Mouse (Mus musculus): ENCODE measurements at regions not wholly inside any gene's neighbourhood (a gene's known extent, or its start where the extent isn't known, plus 50 kb on each side); places are given as distances from the start of the nearest gene placed in this dataset.

GRCm38 (mm10) chr3:115779906-115780305 is 65.0 kb upstream of the S1pr1 start:
- Histone ChIP-seq H3K9ac (ENCODE audit: low read length) (no peak overlapping the region), H3K4me3 (ENCODE audit: control insufficient read depth in 1 of 2, insufficient read depth in 1 of 2, low read depth in 1 of 2, low read length in 2 of 2) (no peak overlapping the region), H3K9me3 (ENCODE audit: control insufficient read depth, low read length) (no peaks in the 10 kb centered on the region), H3K36me3 (ENCODE audit: control insufficient read depth, insufficient read depth, low read length) (no peaks in the 10 kb centered on the region), H3K4me1 (ENCODE audit: control insufficient read depth in 2 of 2, insufficient read depth in 2 of 2, low read length in 2 of 2) (peaks cover 0 to 15% of the 10 kb centered on the region in 2 experiments; a peak in 3 of 4 replicates), H3K27me3 (ENCODE audit: control insufficient read depth, insufficient read depth, low read length) (no peaks in the 10 kb centered on the region), H3K27ac (replicated peaks in 1 of 2; ENCODE audit: control insufficient read depth in 1 of 2, insufficient read depth in 1 of 2, low read depth in 2 of 2, low read length in 2 of 2) (no peak overlapping the region), H3K4me2 (ENCODE audit: low read length) (no peak overlapping the region)
- ATAC-seq (ENCODE audit: insufficient number of reproducible peaks, insufficient read depth, low FRiP score, low read depth): no peak
- 76% methylated on average over 5 of the region's 5 CpGs for WGBS

- H3K9me3 ChIP-seq (ENCODE audit: control insufficient read depth, low read length): no peaks in the 10 kb centered on the region
- H3K27ac ChIP-seq (replicated peaks in 1 of 2; ENCODE audit: control insufficient read depth in 1 of 2, insufficient read depth in 1 of 2, low read depth in 2 of 2, low read length in 2 of 2): no peak overlapping the region
- no peak for ATAC-seq (ENCODE audit: insufficient number of reproducible peaks, insufficient read depth, low FRiP score, low read depth)
- no peaks in the 10 kb centered on the region for H3K36me3 ChIP-seq (ENCODE audit: control insufficient read depth, insufficient read depth, low read length)
- H3K4me1 ChIP-seq (ENCODE audit: control insufficient read depth in 2 of 2, insufficient read depth in 2 of 2, low read length in 2 of 2): 0 out of 4 replicates have a peak, but pooled peaks cover 0 to 12% of the 10 kb centered on the region in 2 experiments
- no peaks in the 10 kb centered on the region for H3K27me3 ChIP-seq (ENCODE audit: control insufficient read depth, insufficient read depth, low read length)
- H3K9ac ChIP-seq (ENCODE audit: low read length): no peak overlapping the region
- no peak overlapping the region for H3K4me2 ChIP-seq (ENCODE audit: low read length)
- H3K4me3 ChIP-seq (ENCODE audit: control insufficient read depth in 1 of 2, insufficient read depth in 1 of 2, low read depth in 1 of 2, low read length in 2 of 2): no peak overlapping the region
These were observed 67.9 kb upstream of the S1pr1 start for GRCm38 (mm10) chr3:115782726-115783125.

- ATAC-seq (ENCODE audit: insufficient number of reproducible peaks, insufficient read depth, low FRiP score, low read depth): no peak
- Histone ChIP-seq H3K27me3 (ENCODE audit: control insufficient read depth, insufficient read depth, low read length) (no peaks in the 10 kb centered on the region), H3K4me3 (ENCODE audit: control insufficient read depth in 1 of 2, insufficient read depth in 1 of 2, low read depth in 1 of 2, low read length in 2 of 2) (no peak overlapping the region), H3K4me2 (ENCODE audit: low read length) (no peak overlapping the region), H3K27ac (replicated peaks in 1 of 2; ENCODE audit: control insufficient read depth in 1 of 2, insufficient read depth in 1 of 2, low read depth in 2 of 2, low read length in 2 of 2) (no peak overlapping the region), H3K4me1 (ENCODE audit: control insufficient read depth in 2 of 2, insufficient read depth in 2 of 2, low read length in 2 of 2) (0 out of 4 replicates have a peak, but pooled peaks cover 0 to 5% of the 10 kb centered on the region in 2 experiments), H3K9me3 (ENCODE audit: control insufficient read depth, low read length) (no peaks in the 10 kb centered on the region), H3K9ac (ENCODE audit: low read length) (no peak overlapping the region), H3K36me3 (ENCODE audit: control insufficient read depth, insufficient read depth, low read length) (no peaks in the 10 kb centered on the region)
- 72% methylated on average over 1 of the region's 1 CpGs for WGBS
These were observed 72.5 kb upstream of the S1pr1 start for GRCm38 (mm10) chr3:115787360-115787759.

- Histone ChIP-seq H3K27me3 (ENCODE audit: control insufficient read depth, insufficient read depth, low read length) (no peaks in the 10 kb centered on the region), H3K9me3 (ENCODE audit: control insufficient read depth, low read length) (no peaks in the 10 kb centered on the region), H3K4me3 (ENCODE audit: control insufficient read depth in 1 of 2, insufficient read depth in 1 of 2, low read depth in 1 of 2, low read length in 2 of 2) (no peak overlapping the region), H3K27ac (replicated peaks in 1 of 2; ENCODE audit: control insufficient read depth in 1 of 2, insufficient read depth in 1 of 2, low read depth in 2 of 2, low read length in 2 of 2) (no peak overlapping the region), H3K9ac (ENCODE audit: low read length) (no peak overlapping the region), H3K4me2 (ENCODE audit: low read length) (no peak overlapping the region), H3K4me1 (ENCODE audit: control insufficient read depth in 2 of 2, insufficient read depth in 2 of 2, low read length in 2 of 2) (peaks cover 3 to 7% of the 10 kb centered on the region in 2 experiments; a peak in 3 of 4 replicates), H3K36me3 (ENCODE audit: control insufficient read depth, insufficient read depth, low read length) (no peaks in the 10 kb centered on the region)
- WGBS: 73% methylated on average over 3 of the region's 3 CpGs
- ATAC-seq (ENCODE audit: insufficient number of reproducible peaks, insufficient read depth, low FRiP score, low read depth): no peak
These were observed 73.7 kb upstream of the S1pr1 start for GRCm38 (mm10) chr3:115788525-115788924.

- Histone ChIP-seq H3K27me3 (ENCODE audit: control insufficient read depth, insufficient read depth, low read length) (no peaks in the 10 kb centered on the region), H3K4me2 (ENCODE audit: low read length) (no peak overlapping the region), H3K27ac (replicated peaks in 1 of 2; ENCODE audit: control insufficient read depth in 1 of 2, insufficient read depth in 1 of 2, low read depth in 2 of 2, low read length in 2 of 2) (no peak overlapping the region), H3K9ac (ENCODE audit: low read length) (no peak overlapping the region), H3K9me3 (ENCODE audit: control insufficient read depth, low read length) (no peaks in the 10 kb centered on the region), H3K4me1 (ENCODE audit: control insufficient read depth in 2 of 2, insufficient read depth in 2 of 2, low read length in 2 of 2) (peaks cover 5 to 13% of the 10 kb centered on the region in 2 experiments), H3K4me3 (ENCODE audit: control insufficient read depth in 1 of 2, insufficient read depth in 1 of 2, low read depth in 1 of 2, low read length in 2 of 2) (no peak overlapping the region), H3K36me3 (ENCODE audit: control insufficient read depth, insufficient read depth, low read length) (no peaks in the 10 kb centered on the region)
- WGBS: 66% methylated on average over 6 of the region's 6 CpGs
- no peak for ATAC-seq (ENCODE audit: insufficient number of reproducible peaks, insufficient read depth, low FRiP score, low read depth)
These were observed 74.2 kb upstream of the S1pr1 start for GRCm38 (mm10) chr3:115789063-115789462.

GRCm38 (mm10) chr3:115792606-115793005 is 77.7 kb upstream of the S1pr1 start:
- no peak for ATAC-seq (ENCODE audit: insufficient number of reproducible peaks, insufficient read depth, low FRiP score, low read depth)
- H3K9me3 ChIP-seq (ENCODE audit: control insufficient read depth, low read length): no peaks in the 10 kb centered on the region
- H3K9ac ChIP-seq (ENCODE audit: low read length): no peak overlapping the region
- H3K4me1 ChIP-seq (ENCODE audit: control insufficient read depth in 2 of 2, insufficient read depth in 2 of 2, low read length in 2 of 2): peaks cover 5 to 14% of the 10 kb centered on the region in 2 experiments
- H3K4me2 ChIP-seq (ENCODE audit: low read length): no peak overlapping the region
- 30% methylated on average over 4 of the region's 4 CpGs for WGBS
- no peaks in the 10 kb centered on the region for H3K27me3 ChIP-seq (ENCODE audit: control insufficient read depth, insufficient read depth, low read length)
- no peak overlapping the region for H3K27ac ChIP-seq (replicated peaks in 1 of 2; ENCODE audit: control insufficient read depth in 1 of 2, insufficient read depth in 1 of 2, low read depth in 2 of 2, low read length in 2 of 2)
- no peak overlapping the region for H3K4me3 ChIP-seq (ENCODE audit: control insufficient read depth in 1 of 2, insufficient read depth in 1 of 2, low read depth in 1 of 2, low read length in 2 of 2)
- H3K36me3 ChIP-seq (ENCODE audit: control insufficient read depth, insufficient read depth, low read length): no peaks in the 10 kb centered on the region

- 9% methylated on average over 12 of the region's 12 CpGs for WGBS
- Histone ChIP-seq H3K9ac (ENCODE audit: low read length) (peak overlapping the region; percentile 56), H3K36me3 (ENCODE audit: control insufficient read depth, insufficient read depth, low read length) (no peaks in the 10 kb centered on the region), H3K4me1 (ENCODE audit: control insufficient read depth in 2 of 2, insufficient read depth in 2 of 2, low read length in 2 of 2) (peaks cover 5 to 14% of the 10 kb centered on the region in 2 experiments), H3K27ac (replicated peaks in 1 of 2; ENCODE audit: control insufficient read depth in 1 of 2, insufficient read depth in 1 of 2, low read depth in 2 of 2, low read length in 2 of 2) (peak overlapping the region; percentile 67 to 75), H3K9me3 (ENCODE audit: control insufficient read depth, low read length) (no peaks in the 10 kb centered on the region), H3K4me3 (ENCODE audit: control insufficient read depth in 1 of 2, insufficient read depth in 1 of 2, low read depth in 1 of 2, low read length in 2 of 2) (peak overlapping the region; percentile 1 to 24; a peak in 3 of 4 replicates), H3K27me3 (ENCODE audit: control insufficient read depth, insufficient read depth, low read length) (no peaks in the 10 kb centered on the region), H3K4me2 (ENCODE audit: low read length) (peak overlapping the region; percentile 60)
- peak; percentile 81 for ATAC-seq (ENCODE audit: insufficient number of reproducible peaks, insufficient read depth, low FRiP score, low read depth)
These were observed 78.6 kb upstream of the S1pr1 start for GRCm38 (mm10) chr3:115793344-115794059.

GRCm38 (mm10) chr3:115799326-115799725 is 84.5 kb upstream of the S1pr1 start:
- no peak overlapping the region for H3K9ac ChIP-seq (ENCODE audit: low read length)
- WGBS: 77% methylated on average over 10 of the region's 10 CpGs
- H3K4me3 ChIP-seq (ENCODE audit: control insufficient read depth in 1 of 2, insufficient read depth in 1 of 2, low read depth in 1 of 2, low read length in 2 of 2): no peak overlapping the region
- no peaks in the 10 kb centered on the region for H3K36me3 ChIP-seq (ENCODE audit: control insufficient read depth, insufficient read depth, low read length)
- H3K4me1 ChIP-seq (ENCODE audit: control insufficient read depth in 2 of 2, insufficient read depth in 2 of 2, low read length in 2 of 2): peaks cover 2% of the 10 kb centered on the region in 2 experiments; a peak in 2 of 4 replicates
- H3K27ac ChIP-seq (replicated peaks in 1 of 2; ENCODE audit: control insufficient read depth in 1 of 2, insufficient read depth in 1 of 2, low read depth in 2 of 2, low read length in 2 of 2): no peak overlapping the region
- H3K27me3 ChIP-seq (ENCODE audit: control insufficient read depth, insufficient read depth, low read length): no peaks in the 10 kb centered on the region
- ATAC-seq (ENCODE audit: insufficient number of reproducible peaks, insufficient read depth, low FRiP score, low read depth): no peak
- no peak overlapping the region for H3K4me2 ChIP-seq (ENCODE audit: low read length)
- H3K9me3 ChIP-seq (ENCODE audit: control insufficient read depth, low read length): no peaks in the 10 kb centered on the region
